Mouse (Mus musculus): ENCODE data around the gene Calr4. TPM values are rescaled to one million over a fixed set of nuclear protein-coding genes. Genes with fewer than 3 reads are reported as not detected.

The Calr4 gene
- 2.7 and 3.3 TPM in 2 replicates for total RNA-seq (2023)

DNA sequence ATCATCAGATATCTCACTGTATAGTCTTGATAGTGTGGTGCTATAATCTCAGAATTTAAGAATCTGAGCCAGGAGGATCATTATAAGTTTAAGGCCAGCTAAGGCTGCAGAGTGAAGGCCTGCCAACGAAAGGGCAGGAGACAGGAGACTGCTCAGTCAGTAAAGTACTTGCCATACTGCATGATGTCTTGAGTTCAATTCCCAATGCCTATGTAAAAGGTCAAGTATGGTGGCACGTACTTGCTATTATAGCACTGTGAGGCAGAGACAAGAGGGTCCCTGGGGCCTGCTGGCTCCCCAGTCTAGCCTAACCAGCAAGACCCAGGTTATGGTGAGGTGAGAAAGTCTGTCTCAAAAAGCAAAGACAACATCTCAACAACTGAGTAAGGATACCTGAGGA lies at the start of gene Calr4:
Gene Calr4 (plus strand): TSS at position 301 of the 400 bp plus-strand sequence.

DNA sequence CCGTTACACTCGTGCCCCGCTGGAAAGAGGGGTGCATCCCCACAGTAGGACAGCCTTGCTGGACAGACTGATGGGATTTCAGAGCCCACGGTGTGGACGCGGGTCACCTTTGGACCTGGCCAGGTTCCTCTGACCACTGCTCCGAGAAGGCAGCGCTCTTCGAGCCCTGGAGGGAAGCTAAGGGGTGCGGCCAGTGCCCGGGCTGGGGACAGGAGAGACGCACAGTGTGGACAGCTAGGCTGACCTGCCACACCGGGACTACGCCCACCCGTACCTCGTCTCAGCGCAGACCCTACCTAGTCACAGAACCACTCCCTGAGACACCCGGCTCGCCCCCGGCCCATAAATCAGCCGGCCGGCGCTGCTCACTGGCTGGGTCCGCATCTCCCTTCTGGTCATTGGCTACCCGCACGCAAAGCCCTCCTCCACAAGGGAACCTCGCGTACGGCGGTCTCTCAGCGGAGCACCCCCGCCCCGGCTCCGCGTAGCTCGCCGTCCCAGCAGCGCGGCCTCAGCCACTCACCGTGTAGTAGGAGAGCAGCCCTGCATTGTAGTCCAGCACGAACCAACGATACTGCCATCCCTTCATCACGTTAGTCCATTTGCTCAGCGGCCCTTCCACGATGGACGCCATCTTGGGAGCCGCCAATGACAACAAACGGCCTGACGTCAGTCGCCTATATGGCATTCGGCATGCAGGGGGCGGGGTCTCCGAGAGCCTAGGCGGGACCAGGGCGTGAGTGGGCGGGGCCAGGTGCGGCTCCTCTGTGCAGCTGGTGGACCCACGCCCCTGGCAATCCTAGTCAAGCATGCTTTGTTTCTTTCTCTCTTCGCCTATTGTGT lies 32.5 kb upstream of the Calr4 start, which contains the start of gene Osbpl9:
Gene Osbpl9 (minus strand): TSS at position 691 of the 843 bp plus-strand sequence.

DNA sequence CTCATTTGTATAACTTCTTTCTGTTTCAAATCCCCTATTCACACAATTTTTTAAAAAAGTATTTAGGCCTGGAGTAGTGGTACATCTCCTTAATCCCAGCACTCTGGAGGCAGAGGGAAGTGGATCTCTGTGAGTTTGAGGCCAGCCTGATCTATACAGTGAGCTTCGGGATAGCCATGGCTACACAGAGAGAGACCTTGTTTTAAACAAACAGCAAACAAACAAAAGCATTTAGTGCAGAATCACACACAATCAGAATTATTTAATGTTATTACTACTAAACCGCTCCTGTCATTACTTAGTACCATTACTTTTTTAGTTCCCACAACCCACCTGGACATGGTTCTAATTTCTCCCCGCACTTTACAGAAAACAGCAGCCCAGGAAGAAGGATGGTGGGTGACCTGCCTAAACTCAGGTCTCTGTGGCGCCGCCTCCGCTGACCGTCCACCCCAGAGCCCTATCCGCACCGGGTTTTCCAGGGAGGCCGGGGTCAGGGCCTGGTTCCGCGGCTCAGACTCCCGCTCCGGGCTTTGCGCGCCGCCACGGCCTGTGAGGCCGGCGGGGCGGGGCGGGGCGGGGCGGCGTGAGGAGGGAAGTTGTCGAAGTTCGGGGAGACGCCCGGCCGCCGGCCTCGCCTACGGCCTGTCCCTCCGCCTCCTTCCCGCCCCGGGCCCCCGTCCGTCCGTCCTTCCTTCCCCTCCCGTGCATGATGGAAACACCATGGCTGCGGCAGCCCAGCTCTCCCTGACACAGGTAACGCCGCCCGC lies 45.6 kb downstream of the Calr4 start, which contains the start of gene Eps15:
Gene Eps15 (plus strand): TSS at position 580 of the 770 bp plus-strand sequence.

Other genes with a start within 250 kb of the Calr4 start
- gene Nrd1, start 233.8 kb upstream of the Calr4 start, total RNA-seq (2023) = 146 and 209 TPM in 2 replicates
- 213 and 279 TPM in 2 replicates for gene Osbpl9, start 32.2 kb upstream of the Calr4 start, total RNA-seq (2023)
- 93.4 and 104 TPM in 2 replicates for gene Eps15, start 45.8 kb downstream of the Calr4 start, total RNA-seq (2023)
- gene Ttc39a, start 172.1 kb downstream of the Calr4 start, total RNA-seq (2023) = 0.22 TPM in 1 of 2 replicates, not detected in the other